ENCODE assay signal across 29 mouse cellular contexts in genomic region chr6:145140706-145141105, GRCm38 (mm10). TPM values are rescaled to one million over a fixed set of nuclear protein-coding genes. Genes with fewer than 3 reads are reported as not detected.
DNase-seq lines count a peak whose midpoint lies in the region; ATAC-seq and TF ChIP-seq lines count a peak whose summit lies in the region.
"Had no signal": no experiment of that assay in that cellular context is flagged by ENCODE, and none has a peak within 500 bp of the region (broad histone marks: within the 10 kb centered on the region; RNA-seq: fewer than 3 reads in every experiment).

No protein-coding gene starts in this region.

- no peaks in the 10 kb centered on the region for H3K4me1 ChIP-seq in midbrain, embryonic 11.5 days (ENCODE audit: control insufficient read depth, insufficient read depth, low read length)
- no peaks in the 10 kb centered on the region for H3K4me1 ChIP-seq in midbrain, postnatal 0 days (ENCODE audit: insufficient read depth, low read length)
- no peaks in the 10 kb centered on the region for H3K4me1 ChIP-seq in intestine, postnatal 0 days (replicated peaks; ENCODE audit: control insufficient read depth, insufficient read depth, low read length)
- H3K4me1 ChIP-seq: embryonic facial prominence, embryonic 15.5 days; forebrain, embryonic 13.5 days; hindbrain, embryonic 15.5 days; neural tube, embryonic 13.5 days had no signal

- H3K4me2 ChIP-seq in midbrain, embryonic 11.5 days, result no peak overlapping the region
- no peak overlapping the region for H3K4me2 ChIP-seq in midbrain, postnatal 0 days (ENCODE audit: low read depth, low read length, poor library complexity, severe bottlenecking)
- no peak overlapping the region for H3K4me2 ChIP-seq in intestine, postnatal 0 days (replicated peaks; ENCODE audit: low read depth)
- H3K4me2 ChIP-seq: embryonic facial prominence, embryonic 15.5 days; forebrain, embryonic 13.5 days; heart, embryonic 13.5 days; hindbrain, embryonic 15.5 days; liver, embryonic 13.5 days; neural tube, embryonic 13.5 days had no signal

- peak; percentile 56 for DNase-seq in midbrain, embryonic 11.5 days (ENCODE audit: low spot score, missing footprints)
- no peak for DNase-seq in midbrain, postnatal 0 days (ENCODE audit: low spot score)
- peak; percentile 56 for DNase-seq in adrenal gland, postnatal 10 days
- DNase-seq in adrenal gland, postnatal 36 days, result peak; percentile 45 to 58
- DNase-seq: B cell, adult 2 months; cerebellum, adult 18-20 months; cerebellum, postnatal 14 days; gastrocnemius, postnatal 36 days; heart, adult 2 months; heart, postnatal 10 days; kidney, adult 8-10 months; layer of hippocampus, postnatal 36 days; left cerebral cortex, postnatal 4 days; liver, embryonic 13.5 days; lung, adult 2 months; lung, postnatal 10 days; right cerebral cortex, postnatal 25 days; thymus, adult 2 months had no signal

- H3K79me2 ChIP-seq in macrophage (ENCODE audit: inconsistent target), result peaks cover 50% of the 10 kb centered on the region

- TF ChIP-seq CTCF in midbrain, postnatal 0 days (IDR thresholded peaks at IDR 0.05), result no peak
- TF ChIP-seq CTCF in intestine, postnatal 0 days (IDR thresholded peaks at IDR 0.05; ENCODE audit: low read depth), result no peak

- no peak overlapping the region for H3K4me3 ChIP-seq in midbrain, embryonic 11.5 days (ENCODE audit: low read depth, low read length)
- no peak overlapping the region for H3K4me3 ChIP-seq in midbrain, postnatal 0 days (ENCODE audit: low read depth, low read length)
- H3K4me3 ChIP-seq in macrophage (ENCODE audit: inconsistent target), result no peak overlapping the region
- no peak overlapping the region for H3K4me3 ChIP-seq in intestine, postnatal 0 days (ENCODE audit: low read depth, low read length)
- H3K4me3 ChIP-seq: embryonic facial prominence, embryonic 10.5 days; embryonic facial prominence, embryonic 15.5 days; forebrain, embryonic 13.5 days; heart, adult 2 months; heart, embryonic 13.5 days; hindbrain, embryonic 10.5 days; hindbrain, embryonic 15.5 days; liver, embryonic 13.5 days; neural tube, embryonic 13.5 days had no signal

- no peaks in the 10 kb centered on the region for H3K27me3 ChIP-seq in midbrain, embryonic 11.5 days (ENCODE audit: control insufficient read depth, insufficient read depth, low read length)
- H3K27me3 ChIP-seq in midbrain, postnatal 0 days (ENCODE audit: insufficient read depth, low read length), result no peaks in the 10 kb centered on the region
- H3K27me3 ChIP-seq in intestine, postnatal 0 days (replicated peaks; ENCODE audit: control insufficient read depth, insufficient read depth, low read length), result no peaks in the 10 kb centered on the region
- H3K27me3 ChIP-seq: embryonic facial prominence, embryonic 15.5 days; forebrain, embryonic 13.5 days; liver, embryonic 13.5 days; neural tube, embryonic 13.5 days had no signal

- no peak overlapping the region for H3K9ac ChIP-seq in midbrain, embryonic 11.5 days (ENCODE audit: low read length)
- H3K9ac ChIP-seq in midbrain, postnatal 0 days (replicated peaks; ENCODE audit: low read length, poor library complexity, severe bottlenecking), result no peak overlapping the region
- no peak overlapping the region for H3K9ac ChIP-seq in intestine, postnatal 0 days (ENCODE audit: low read depth, low read length)
- H3K9ac ChIP-seq: embryonic facial prominence, embryonic 15.5 days; forebrain, embryonic 13.5 days; heart, embryonic 13.5 days; hindbrain, embryonic 15.5 days; liver, embryonic 13.5 days; neural tube, embryonic 13.5 days had no signal

- ATAC-seq in midbrain, embryonic 11.5 days (ENCODE audit: low FRiP score), result no peak
- no peak for ATAC-seq in midbrain, postnatal 0 days (ENCODE audit: low FRiP score)
- no peak for ATAC-seq in intestine, postnatal 0 days
- no peak for ATAC-seq in frontal cortex, adult (ENCODE audit: low TSS enrichment)
- ATAC-seq: forebrain, embryonic 13.5 days had no signal

- H3K9me3 ChIP-seq in midbrain, embryonic 11.5 days (ENCODE audit: control insufficient read depth, low read length), result no peaks in the 10 kb centered on the region
- H3K9me3 ChIP-seq in midbrain, postnatal 0 days (ENCODE audit: low read length), result no peaks in the 10 kb centered on the region
- H3K9me3 ChIP-seq in intestine, postnatal 0 days (ENCODE audit: control insufficient read depth), result no peaks in the 10 kb centered on the region
- H3K9me3 ChIP-seq: embryonic facial prominence, embryonic 10.5 days; embryonic facial prominence, embryonic 15.5 days; forebrain, embryonic 13.5 days; heart, embryonic 13.5 days; hindbrain, embryonic 10.5 days; hindbrain, embryonic 15.5 days; liver, embryonic 13.5 days; neural tube, embryonic 13.5 days had no signal

- no peak overlapping the region for H3K27ac ChIP-seq in midbrain, embryonic 11.5 days (ENCODE audit: low read depth, low read length)
- H3K27ac ChIP-seq in midbrain, postnatal 0 days (ENCODE audit: low read depth, low read length), result no peak overlapping the region
- H3K27ac ChIP-seq in macrophage, result peak overlapping the region; percentile 66
- no peak overlapping the region for H3K27ac ChIP-seq in intestine, postnatal 0 days (ENCODE audit: low read depth, low read length)
- H3K27ac ChIP-seq: embryonic facial prominence, embryonic 10.5 days; embryonic facial prominence, embryonic 15.5 days; forebrain, embryonic 13.5 days; heart, adult 2 months; heart, embryonic 13.5 days; hindbrain, embryonic 10.5 days; hindbrain, embryonic 15.5 days; kidney, postnatal 0 days; liver, embryonic 13.5 days; neural tube, embryonic 13.5 days had no signal

- WGBS in midbrain, embryonic 11.5 days, result 74% methylated on average over 11 of the region's 11 CpGs
- 55% methylated on average over 11 of the region's 11 CpGs for WGBS in midbrain, postnatal 0 days
- 97% methylated on average over 11 of the region's 11 CpGs for WGBS in macrophage (ENCODE audit: missing documents)
- WGBS in intestine, postnatal 0 days, result 64% methylated on average over 11 of the region's 11 CpGs

- no peaks in the 10 kb centered on the region for H3K36me3 ChIP-seq in midbrain, embryonic 11.5 days (ENCODE audit: control insufficient read depth, insufficient read depth, low read length)
- no peaks in the 10 kb centered on the region for H3K36me3 ChIP-seq in midbrain, postnatal 0 days (ENCODE audit: insufficient read depth, low read length)
- peaks cover 28% of the 10 kb centered on the region; the same call in 1 of the 2 replicates for H3K36me3 ChIP-seq in macrophage (ENCODE audit: inconsistent target)
- H3K36me3 ChIP-seq in intestine, postnatal 0 days (ENCODE audit: control insufficient read depth, insufficient read depth), result no peaks in the 10 kb centered on the region
- H3K36me3 ChIP-seq: embryonic facial prominence, embryonic 10.5 days; embryonic facial prominence, embryonic 15.5 days; heart, embryonic 13.5 days; hindbrain, embryonic 10.5 days; hindbrain, embryonic 15.5 days; liver, embryonic 13.5 days; neural tube, embryonic 13.5 days had no signal

RNA-seq across cellular contexts. Expression of gene Lrmp, which starts 25.3 kb away (rescaled TPM):
- 1.4 and 1.9 TPM in 2 replicates for polyA plus RNA-seq in midbrain, embryonic 11.5 days (2014; fragmentation: Nextera tagmentation; extraction: Ambion mirVana)
- total RNA-seq in midbrain, postnatal 0 days (2014; rRNA removed), result 1.8 and 2.9 TPM in 2 replicates
- polyA plus RNA-seq in midbrain, postnatal 0 days (2015; fragmentation: Nextera tagmentation; extraction: Ambion mirVana), result 0.59 and 1.5 TPM in 2 replicates
- total RNA-seq in adrenal gland, postnatal 10 days (2021), result 1 to 10 TPM; 5.8 to 7.4 TPM
- 1 to 10 TPM; 1.9 to 2.2 TPM for total RNA-seq in adrenal gland, postnatal 36 days (2021)
- 100 to 1,000 TPM; 139 to 548 (median 329) TPM for total RNA-seq in macrophage (2018; cell fraction: chromatin; rRNA removed)
- total RNA-seq in macrophage (2018; cell fraction: cytosol; rRNA removed), result 10 to 100 TPM; 52.6 to 82.9 (median 64.0) TPM
- total RNA-seq in macrophage (2018; cell fraction: nucleus; rRNA removed), result 100 to 1,000 TPM in 21 of 26 experiments, 10 to 100 TPM in 5; 58.8 to 230 (median 136) TPM
- 54.2 to 67.8 TPM (median 61.8 TPM) in 3 replicates for polyA plus RNA-seq in macrophage (2018)
- polyA plus RNA-seq in intestine, postnatal 0 days (2015; fragmentation: Nextera tagmentation; extraction: Ambion mirVana), result 1.1 and 1.4 TPM in 2 replicates

Comparison
In these comparisons a context has a peak if more than half of its experiments do, and no peak if none do; other contexts are left out.
1. RNA of gene Lrmp, which starts 25.3 kb away (polyA plus RNA-seq): 54.2 to 67.8 TPM in macrophage; 1.4 to 1.9 TPM in midbrain, embryonic 11.5 days, 1.1 to 1.4 TPM in intestine, postnatal 0 days and 0.59 to 1.5 TPM in midbrain, postnatal 0 days; every median in the first group is over 10 times any median in the second.